Mouse (Mus musculus) liver, embryonic 14.5 days (tissue): Measurements from ENCODE around the gene Arrb1. TPM values are rescaled to one million over a fixed set of nuclear protein-coding genes. Genes with fewer than 3 reads are reported as not detected.

Experiments
- ATAC-seq: fragments of 200-750 bp; cut with Nextera tagmentation; 2 replicates; pipeline ENCODE4 v1.8.0; 2017; ENCODE audit warnings: moderate number of reproducible peaks, mild to moderate bottlenecking, moderate library complexity; ENCODE audit not compliant: insufficient read depth
- DNase-seq, 3 experiments: peaks; one replicate each; pipeline ENCODE4 v3.0.0-alpha.2; 2012 to 2013; ENCODE audit warnings: low read depth in 3 of 3, low spot score in 3 of 3
- H3K27ac ChIP-seq: fragments of 300-500 bp; sonication (generic); 2 replicates; pipeline ENCODE4 v1.5.1; 2014; ENCODE audit warnings: moderate library complexity, mild to moderate bottlenecking, control low read depth, inconsistent platforms
- H3K27me3 ChIP-seq: fragments of 300-500 bp; sonication (generic); 2 replicates; pipeline ENCODE4 v1.6.1; 2014; ENCODE audit warnings: mild to moderate bottlenecking, low read length, moderate library complexity; ENCODE audit not compliant: control insufficient read depth, insufficient read depth
- H3K36me3 ChIP-seq: fragments of 300-500 bp; sonication (generic); replicated peaks from 2 replicates; pipeline ENCODE4 v1.6.1; 2014; ENCODE audit warnings: low read depth; ENCODE audit not compliant: control insufficient read depth, insufficient read depth
- H3K4me1 ChIP-seq, 2 experiments: fragments of 200-500 bp in 1 of 2; fragments of 300-500 bp in 1 of 2; sonication (generic) in 1 of 2; replicated peaks; 2 replicates each; pipeline ENCODE4 v1.6.1; 2012 to 2014; ENCODE audit warnings: antibody characterized with exemption in 1 of 2, inconsistent platforms in 1 of 2, low read length in 1 of 2; ENCODE audit not compliant: control insufficient read depth in 2 of 2, insufficient read depth in 2 of 2
- H3K4me2 ChIP-seq: fragments of 300-500 bp; sonication (generic); 2 replicates; pipeline ENCODE4 v1.6.1; 2014; ENCODE audit warnings: low read depth, mild to moderate bottlenecking, control low read depth, moderate library complexity
- H3K4me3 ChIP-seq, 2 experiments: fragments of 200-500 bp in 1 of 2; fragments of 300-500 bp in 1 of 2; sonication (generic) in 1 of 2; 2 replicates each; pipeline ENCODE4 v1.5.1; 2012 to 2014; ENCODE audit warnings: low read depth in 2 of 2, low read length in 2 of 2, mild to moderate bottlenecking in 2 of 2, control low read depth in 1 of 2, inconsistent platforms in 1 of 2, moderate library complexity in 1 of 2; ENCODE audit not compliant: insufficient read depth in 1 of 2
- H3K9ac ChIP-seq: fragments of 300-500 bp; sonication (generic); replicated peaks from 2 replicates; pipeline ENCODE4 v1.6.1; 2014; ENCODE audit warnings: mild to moderate bottlenecking, control low read depth, moderate library complexity
- H3K9me3 ChIP-seq: fragments of 300-500 bp; sonication (generic); 2 replicates; pipeline ENCODE4 v1.6.1; 2016; ENCODE audit warnings: low read length, mixed read lengths; ENCODE audit not compliant: control insufficient read depth
- CTCF ChIP-seq: IDR thresholded peaks from 2 replicates; pipeline ENCODE4 v1.5.1; 2016; ENCODE audit warnings: antibody characterized with exemption, low read depth, control low read depth
- EP300 ChIP-seq: IDR thresholded peaks from 2 replicates; pipeline ENCODE4 v1.6.1; 2016; ENCODE audit warnings: antibody characterized with exemption, low read depth
- WGBS: fragments of 180-500 bp; shearing (Covaris S2); extraction: QIAGEN DNeasy Blood & Tissue Kit; methylation state at CpG from one replicate; pipeline ENCODE4 v1.1.7; 2014; ENCODE audit not compliant: insufficient replicate concordance; 5-methylcytosine and 5-hydroxymethylcytosine counted together
- polyA plus RNA-seq, 2 experiments: library from polyadenylated mRNA; depleted of rRNA in 1 of 2; stranded (reverse) in 1 of 2; unstranded in 1 of 2; fragments of >200 nt; fragmentation: Nextera tagmentation in 1 of 2; extraction: Ambion mirVana in 1 of 2; gene quantifications; 2 replicates each; pipeline versions ENCODE4 v1.2.1 to v1.2.3; 2012 to 2014

Gene Arrb1
- polyA plus RNA-seq, 2 experiments, result 30.1 to 235 TPM

GRCm38 (mm10) chr7:99535741-99536501 is 655 bp downstream of the Arrb1 start:
- DNase-seq, result peak in 1 of 3 experiments; percentile 49
- peak overlapping the region; percentile 98 for H3K9ac ChIP-seq
- H3K27ac ChIP-seq, result peak overlapping the region; percentile 87
- ATAC-seq, result peak; percentile 25
- peak overlapping the region; percentile 81 for H3K4me2 ChIP-seq
- 2% methylated on average over 46 of the region's 46 CpGs for WGBS
- H3K9me3 ChIP-seq, result no peaks in the 10 kb centered on the region
- no peaks in the 10 kb centered on the region; the same call in 1 of the 2 replicates for H3K36me3 ChIP-seq
- TF ChIP-seq EP300 (no peak), CTCF (no peak; the same call in 1 of the 2 replicates)
- H3K4me3 ChIP-seq, result peak overlapping the region; percentile 75 to 94
- H3K27me3 ChIP-seq, result no peaks in the 10 kb centered on the region
- H3K4me1 ChIP-seq, result peaks cover 61 to 71% of the 10 kb centered on the region in 2 experiments

GRCm38 (mm10) chr7:99537183-99537756 is 2.0 kb downstream of the Arrb1 start:
- H3K27ac ChIP-seq, result peak overlapping the region; percentile 87
- no peak for ATAC-seq

GRCm38 (mm10) chr7:99538421-99538820 is 3.2 kb downstream of the Arrb1 start:
- no peaks in the 10 kb centered on the region; the same call in 1 of the 2 replicates for H3K36me3 ChIP-seq
- DNase-seq (no peak), ATAC-seq (no peak)
- H3K4me1 ChIP-seq, result peaks cover 41 to 51% of the 10 kb centered on the region in 2 experiments
- H3K9ac ChIP-seq, result no peak overlapping the region
- no peak overlapping the region for H3K4me3 ChIP-seq
- H3K27me3 ChIP-seq, result no peaks in the 10 kb centered on the region
- no peaks in the 10 kb centered on the region for H3K9me3 ChIP-seq
- H3K4me2 ChIP-seq, result no peak overlapping the region; the same call in 1 of the 2 replicates
- no peak for TF ChIP-seq CTCF
- no peak for TF ChIP-seq EP300
- no peak overlapping the region for H3K27ac ChIP-seq
- 79% methylated on average over 4 of the region's 4 CpGs for WGBS

More at GRCm38 (mm10) chr7:99537183-99537756, 2.0 kb downstream of the Arrb1 start:
- Histone ChIP-seq H3K4me3 (peak overlapping the region; percentile 75 to 94; a peak in 3 of 4 replicates), H3K4me1 (peaks cover 47 to 58% of the 10 kb centered on the region in 2 experiments), H3K27me3 (no peaks in the 10 kb centered on the region), H3K4me2 (peak overlapping the region; percentile 81), H3K9me3 (no peaks in the 10 kb centered on the region), H3K9ac (peak overlapping the region; percentile 98), H3K36me3 (no peaks in the 10 kb centered on the region; the same call in 1 of the 2 replicates)
- 59% methylated on average over 5 of the region's 5 CpGs for WGBS
- no peak for DNase-seq
- TF ChIP-seq CTCF (no peak), EP300 (no peak)

- ATAC-seq (no peak), DNase-seq (no peak)
- TF ChIP-seq EP300, result no peak
- TF ChIP-seq CTCF, result no peak
- Histone ChIP-seq H3K27me3 (no peaks in the 10 kb centered on the region), H3K4me1 (peaks cover 33 to 43% of the 10 kb centered on the region in 2 experiments), H3K36me3 (no peaks in the 10 kb centered on the region; the same call in 1 of the 2 replicates), H3K9me3 (no peaks in the 10 kb centered on the region), H3K9ac (no peak overlapping the region; the same call in 1 of the 2 replicates), H3K27ac (no peak overlapping the region), H3K4me3 (no peak overlapping the region), H3K4me2 (no peak overlapping the region; the same call in 1 of the 2 replicates)
- WGBS, result 42% methylated on average over 8 of the region's 8 CpGs
These were observed 4.1 kb downstream of the Arrb1 start for GRCm38 (mm10) chr7:99539201-99539891.

- Histone ChIP-seq H3K4me1 (peaks cover 26 to 44% of the 10 kb centered on the region in 2 experiments), H3K4me2 (no peak overlapping the region), H3K9ac (no peak overlapping the region), H3K36me3 (no peaks in the 10 kb centered on the region; the same call in none of the 2 replicates), H3K27me3 (no peaks in the 10 kb centered on the region), H3K27ac (no peak overlapping the region), H3K9me3 (no peaks in the 10 kb centered on the region), H3K4me3 (no peak overlapping the region)
- DNase-seq (no peak), ATAC-seq (no peak)
- whole genome bisulfite sequencing, result 80% methylated on average over 2 of the region's 2 CpGs
- TF ChIP-seq EP300 (no peak), CTCF (no peak)
These were observed 4.8 kb downstream of the Arrb1 start for GRCm38 (mm10) chr7:99540016-99540415.
